Mouse (Mus musculus) liver, embryonic 14.5 days (tissue): Measurements from ENCODE around the gene Evi2. TPM values are rescaled to one million over a fixed set of nuclear protein-coding genes. Genes with fewer than 3 reads are reported as not detected.

ENCODE experiments used
- ATAC-seq: fragments of 200-750 bp; cut with Nextera tagmentation; 2 replicates; pipeline ENCODE4 v1.8.0; 2017; ENCODE audit warnings: moderate number of reproducible peaks, mild to moderate bottlenecking, moderate library complexity; ENCODE audit not compliant: insufficient read depth
- DNase-seq, 3 experiments: peaks; one replicate each; pipeline ENCODE4 v3.0.0-alpha.2; 2012 to 2013; ENCODE audit warnings: low read depth in 3 of 3, low spot score in 3 of 3
- H3K27ac ChIP-seq: fragments of 300-500 bp; sonication (generic); 2 replicates; pipeline ENCODE4 v1.5.1; 2014; ENCODE audit warnings: moderate library complexity, mild to moderate bottlenecking, control low read depth, inconsistent platforms
- H3K27me3 ChIP-seq: fragments of 300-500 bp; sonication (generic); 2 replicates; pipeline ENCODE4 v1.6.1; 2014; ENCODE audit warnings: mild to moderate bottlenecking, low read length, moderate library complexity; ENCODE audit not compliant: control insufficient read depth, insufficient read depth
- H3K36me3 ChIP-seq: fragments of 300-500 bp; sonication (generic); replicated peaks from 2 replicates; pipeline ENCODE4 v1.6.1; 2014; ENCODE audit warnings: low read depth; ENCODE audit not compliant: control insufficient read depth, insufficient read depth
- H3K4me1 ChIP-seq, 2 experiments: fragments of 200-500 bp in 1 of 2; fragments of 300-500 bp in 1 of 2; sonication (generic) in 1 of 2; replicated peaks; 2 replicates each; pipeline ENCODE4 v1.6.1; 2012 to 2014; ENCODE audit warnings: antibody characterized with exemption in 1 of 2, inconsistent platforms in 1 of 2, low read length in 1 of 2; ENCODE audit not compliant: control insufficient read depth in 2 of 2, insufficient read depth in 2 of 2
- H3K4me2 ChIP-seq: fragments of 300-500 bp; sonication (generic); 2 replicates; pipeline ENCODE4 v1.6.1; 2014; ENCODE audit warnings: low read depth, mild to moderate bottlenecking, control low read depth, moderate library complexity
- H3K4me3 ChIP-seq, 2 experiments: fragments of 200-500 bp in 1 of 2; fragments of 300-500 bp in 1 of 2; sonication (generic) in 1 of 2; 2 replicates each; pipeline ENCODE4 v1.5.1; 2012 to 2014; ENCODE audit warnings: low read depth in 2 of 2, low read length in 2 of 2, mild to moderate bottlenecking in 2 of 2, control low read depth in 1 of 2, inconsistent platforms in 1 of 2, moderate library complexity in 1 of 2; ENCODE audit not compliant: insufficient read depth in 1 of 2
- H3K9ac ChIP-seq: fragments of 300-500 bp; sonication (generic); replicated peaks from 2 replicates; pipeline ENCODE4 v1.6.1; 2014; ENCODE audit warnings: mild to moderate bottlenecking, control low read depth, moderate library complexity
- H3K9me3 ChIP-seq: fragments of 300-500 bp; sonication (generic); 2 replicates; pipeline ENCODE4 v1.6.1; 2016; ENCODE audit warnings: low read length, mixed read lengths; ENCODE audit not compliant: control insufficient read depth
- CTCF ChIP-seq: IDR thresholded peaks from 2 replicates; pipeline ENCODE4 v1.5.1; 2016; ENCODE audit warnings: antibody characterized with exemption, low read depth, control low read depth
- EP300 ChIP-seq: IDR thresholded peaks from 2 replicates; pipeline ENCODE4 v1.6.1; 2016; ENCODE audit warnings: antibody characterized with exemption, low read depth
- WGBS: fragments of 180-500 bp; shearing (Covaris S2); extraction: QIAGEN DNeasy Blood & Tissue Kit; methylation state at CpG from one replicate; pipeline ENCODE4 v1.1.7; 2014; ENCODE audit not compliant: insufficient replicate concordance; 5-methylcytosine and 5-hydroxymethylcytosine counted together
- polyA plus RNA-seq, 2 experiments: library from polyadenylated mRNA; depleted of rRNA in 1 of 2; stranded (reverse) in 1 of 2; unstranded in 1 of 2; fragments of >200 nt; fragmentation: Nextera tagmentation in 1 of 2; extraction: Ambion mirVana in 1 of 2; gene quantifications; 2 replicates each; pipeline versions ENCODE4 v1.2.1 to v1.2.3; 2012 to 2014

Evi2 gene
- polyA plus RNA-seq, 2 experiments = 0.44 to 0.63 TPM

DNA sequence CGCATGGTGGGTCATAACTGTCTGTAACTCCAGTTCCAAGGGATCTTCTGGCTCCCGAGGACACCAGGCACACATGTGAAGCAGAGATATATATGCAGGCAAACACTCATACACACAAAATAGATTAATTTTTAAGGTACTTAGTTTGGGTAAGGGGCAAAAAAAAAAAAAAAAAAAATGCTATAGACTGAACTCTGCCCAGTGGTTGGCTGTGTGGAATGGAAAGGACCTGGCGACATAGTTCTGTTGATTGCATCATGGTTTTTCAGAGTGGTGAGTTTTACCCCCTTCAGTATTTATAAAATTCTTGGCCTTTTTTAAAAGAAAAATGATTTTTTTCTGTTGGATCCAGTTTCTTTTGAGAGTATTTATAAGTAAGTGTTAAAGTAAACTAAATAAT, 5.9 kb upstream of the Evi2 start:
- Histone ChIP-seq H3K4me2 (no peak overlapping the region), H3K27ac (no peak overlapping the region), H3K9ac (no peak overlapping the region), H3K36me3 (no peaks in the 10 kb centered on the region), H3K4me3 (no peak overlapping the region), H3K9me3 (no peaks in the 10 kb centered on the region), H3K4me1 (peaks cover 0 to 2% of the 10 kb centered on the region in 2 experiments; a peak in 1 of 4 replicates), H3K27me3 (no peaks in the 10 kb centered on the region)
- ATAC-seq (no peak), DNase-seq (no peak)
- 46% methylated on average over 3 of the region's 3 CpGs for WGBS
- no peak for TF ChIP-seq CTCF
- TF ChIP-seq EP300 = no peak

DNA sequence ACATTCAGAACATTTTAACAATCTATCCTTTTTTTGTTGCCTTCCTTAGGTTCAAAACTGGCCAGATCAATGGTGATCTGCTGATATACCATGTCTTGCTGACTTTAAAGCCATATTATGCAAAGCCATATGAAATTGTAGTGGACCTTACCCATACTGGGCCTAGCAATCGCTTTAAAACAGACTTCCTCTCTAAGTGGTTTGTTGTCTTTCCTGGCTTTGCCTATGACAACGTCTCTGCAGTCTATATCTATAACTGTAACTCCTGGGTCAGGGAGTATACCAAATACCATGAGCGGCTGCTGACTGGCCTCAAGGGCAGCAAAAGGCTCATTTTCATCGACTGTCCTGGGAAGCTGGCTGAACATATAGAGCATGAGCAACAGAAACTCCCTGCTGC, 5.2 kb upstream of the Evi2 start:
- Histone ChIP-seq H3K36me3 (no peaks in the 10 kb centered on the region), H3K4me1 (peaks cover 0 to 6% of the 10 kb centered on the region in 2 experiments; a peak in 2 of 4 replicates), H3K9ac (no peak overlapping the region), H3K27me3 (no peaks in the 10 kb centered on the region), H3K9me3 (no peaks in the 10 kb centered on the region), H3K27ac (no peak overlapping the region), H3K4me3 (no peak overlapping the region), H3K4me2 (no peak overlapping the region)
- no peak for TF ChIP-seq CTCF
- no peak for TF ChIP-seq EP300
- no peak for DNase-seq
- ATAC-seq = no peak
- WGBS = 12% methylated on average over 4 of the region's 4 CpGs

DNA sequence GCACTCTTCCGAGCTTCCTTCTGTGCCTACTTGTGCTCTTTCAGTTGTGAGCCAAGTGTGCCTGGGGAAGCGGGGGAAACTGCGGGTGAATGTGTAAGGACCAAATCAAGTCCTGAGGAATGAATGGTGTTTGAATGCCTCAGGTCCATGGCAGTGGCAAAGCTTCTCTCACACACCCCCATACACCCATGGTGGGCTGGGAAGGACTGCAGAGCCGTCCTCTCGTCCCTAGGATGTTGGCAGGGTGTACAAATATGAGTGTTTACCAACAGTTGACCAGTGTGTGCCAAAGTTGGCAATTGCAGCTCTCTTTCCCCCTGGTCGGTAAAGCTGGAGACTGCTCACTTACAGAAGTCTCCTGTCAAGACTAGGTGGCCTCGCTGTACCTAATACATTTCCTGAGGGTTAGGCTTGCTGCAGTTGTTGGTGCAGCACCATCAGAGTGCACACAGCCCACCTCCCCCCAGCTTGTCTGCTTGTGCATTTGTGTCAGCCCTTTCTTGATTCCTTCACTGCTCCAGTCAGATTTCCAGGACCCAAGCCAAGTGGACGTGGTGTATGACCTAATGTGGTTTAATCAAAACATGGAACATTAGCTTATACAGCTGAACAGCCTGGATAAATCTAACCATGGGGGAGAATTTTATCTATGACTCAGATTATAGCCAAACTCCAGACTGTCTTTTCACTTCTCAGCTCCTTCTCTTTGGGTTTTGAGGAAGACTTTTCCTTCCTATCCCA, 3.7 kb upstream of the Evi2 start:
- TF ChIP-seq EP300 (no peak), CTCF (no peak)
- no peaks in the 10 kb centered on the region for H3K27me3 ChIP-seq
- H3K9ac ChIP-seq = no peak overlapping the region
- no peak overlapping the region for H3K4me2 ChIP-seq
- WGBS = 65% methylated on average over 8 of the region's 8 CpGs
- ATAC-seq = no peak
- no peaks in the 10 kb centered on the region for H3K36me3 ChIP-seq
- peaks cover 0 to 6% of the 10 kb centered on the region in 2 experiments; a peak in 2 of 4 replicates for H3K4me1 ChIP-seq
- no peaks in the 10 kb centered on the region for H3K9me3 ChIP-seq
- no peak overlapping the region for H3K4me3 ChIP-seq
- no peak overlapping the region for H3K27ac ChIP-seq
- DNase-seq = no peak

DNA sequence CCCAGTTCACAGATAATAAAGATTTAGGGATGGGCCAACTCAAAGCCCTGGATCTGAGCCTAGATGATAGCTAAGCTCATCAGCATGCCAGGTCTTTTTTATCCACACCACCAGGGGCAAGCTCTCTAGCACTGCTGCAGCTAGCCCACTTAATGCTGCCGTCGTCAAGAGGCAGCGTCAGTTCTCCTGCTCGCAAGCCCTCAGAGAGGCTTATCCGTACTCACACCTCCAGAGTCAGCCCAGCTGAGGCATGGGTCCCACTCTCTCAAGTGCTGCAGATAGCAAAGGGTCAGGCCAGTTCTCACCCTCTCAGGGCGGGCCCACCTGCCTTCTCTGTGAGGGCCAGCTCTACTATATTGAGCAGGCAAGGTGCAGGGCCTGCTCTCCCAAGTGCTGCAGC, 2.9 kb upstream of the Evi2 start:
- H3K9me3 ChIP-seq = no peaks in the 10 kb centered on the region
- ATAC-seq = peak; percentile 62
- no peaks in the 10 kb centered on the region for H3K27me3 ChIP-seq
- H3K4me2 ChIP-seq = no peak overlapping the region
- H3K9ac ChIP-seq = no peak overlapping the region
- H3K36me3 ChIP-seq = no peaks in the 10 kb centered on the region
- no peak for DNase-seq
- H3K27ac ChIP-seq = no peak overlapping the region
- H3K4me3 ChIP-seq = no peak overlapping the region
- 13% methylated on average over 6 of the region's 6 CpGs for WGBS
- H3K4me1 ChIP-seq = peaks cover 0 to 9% of the 10 kb centered on the region in 2 experiments; a peak in 2 of 4 replicates
- no peak for TF ChIP-seq CTCF
- no peak for TF ChIP-seq EP300

DNA sequence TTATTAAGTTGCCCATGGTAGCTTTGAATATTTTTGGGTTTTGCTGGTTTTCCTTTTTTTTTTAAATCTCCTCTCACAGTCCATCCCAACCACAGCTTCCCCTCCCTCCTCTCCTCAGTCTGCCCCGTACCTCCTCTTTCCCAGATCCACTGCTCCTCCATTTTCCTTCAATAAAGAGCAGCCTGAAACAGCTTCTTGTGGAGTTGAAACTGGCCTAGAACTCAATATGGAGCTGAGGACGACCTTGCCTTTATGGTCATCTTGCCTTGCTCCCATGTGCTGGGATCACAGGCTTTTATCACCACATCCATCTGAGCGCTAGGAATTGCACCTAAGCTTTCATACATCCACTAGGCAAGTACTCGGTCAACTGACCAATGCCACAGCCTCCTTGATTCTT, 1.1 kb upstream of the Evi2 start:
- 73% methylated on average over 4 of the region's 4 CpGs for WGBS
- no peak overlapping the region for H3K4me3 ChIP-seq
- no peak overlapping the region for H3K27ac ChIP-seq
- no peaks in the 10 kb centered on the region for H3K9me3 ChIP-seq
- no peak overlapping the region for H3K9ac ChIP-seq
- H3K4me1 ChIP-seq = peaks cover 0 to 21% of the 10 kb centered on the region in 2 experiments; a peak in 2 of 4 replicates
- H3K36me3 ChIP-seq = no peaks in the 10 kb centered on the region
- no peak overlapping the region for H3K4me2 ChIP-seq
- ATAC-seq (no peak), DNase-seq (no peak)
- H3K27me3 ChIP-seq = no peaks in the 10 kb centered on the region
- no peak for TF ChIP-seq CTCF
- TF ChIP-seq EP300 = no peak
